Mouse (Mus musculus) liver, embryonic 13.5 days (tissue): ENCODE data around the gene Nox3. TPM values are rescaled to one million over a fixed set of nuclear protein-coding genes. Genes with fewer than 3 reads are reported as not detected.

Experiments
- ATAC-seq: fragments of 200-750 bp; cut with Nextera tagmentation; 2 replicates; pipeline ENCODE4 v1.8.0; 2017; ENCODE audit warnings: low read depth, mild to moderate bottlenecking, moderate number of reproducible peaks, moderate library complexity
- DNase-seq: peaks from one replicate; pipeline ENCODE4 v3.0.0; 2022
- H3K27ac ChIP-seq: fragments of 300-500 bp; sonication (generic); 2 replicates; pipeline ENCODE4 v1.5.1; 2015; ENCODE audit warnings: moderate library complexity, mild to moderate bottlenecking, inconsistent platforms
- H3K27me3 ChIP-seq: fragments of 300-500 bp; sonication (generic); 2 replicates; pipeline ENCODE4 v1.6.1; 2015; ENCODE audit warnings: mild to moderate bottlenecking, inconsistent platforms
- H3K36me3 ChIP-seq: fragments of 300-500 bp; sonication (generic); 2 replicates; pipeline ENCODE4 v1.6.1; 2015; ENCODE audit warnings: mild to moderate bottlenecking, inconsistent platforms
- H3K4me1 ChIP-seq: fragments of 300-500 bp; sonication (generic); replicated peaks from 2 replicates; pipeline ENCODE4 v1.6.1; 2015; ENCODE audit warnings: inconsistent platforms
- H3K4me2 ChIP-seq: fragments of 300-500 bp; sonication (generic); 2 replicates; pipeline ENCODE4 v1.6.1; 2015; ENCODE audit warnings: inconsistent platforms, mild to moderate bottlenecking, moderate library complexity
- H3K4me3 ChIP-seq: fragments of 300-500 bp; sonication (generic); replicated peaks from 2 replicates; pipeline ENCODE4 v1.5.1; 2015; ENCODE audit warnings: mild to moderate bottlenecking, inconsistent platforms
- H3K9ac ChIP-seq: fragments of 300-500 bp; sonication (generic); 2 replicates; pipeline ENCODE4 v1.6.1; 2015; ENCODE audit warnings: mild to moderate bottlenecking, inconsistent platforms
- H3K9me3 ChIP-seq: fragments of 300-500 bp; sonication (generic); replicated peaks from 2 replicates; pipeline ENCODE4 v1.6.1; 2016; ENCODE audit warnings: inconsistent platforms
- WGBS: fragments of 180-500 bp; shearing (Covaris S2); methylation state at CpG from one replicate; pipeline ENCODE4 v1.1.7; 2015; ENCODE audit not compliant: insufficient replicate concordance; 5-methylcytosine and 5-hydroxymethylcytosine counted together
- polyA plus RNA-seq: library from polyadenylated mRNA; unstranded; fragments of >200 nt; fragmentation: Nextera tagmentation; extraction: Ambion mirVana; gene quantifications from 2 replicates; pipeline ENCODE4 v1.2.1, GENCODE M21; 2015

Nox3 gene
- polyA plus RNA-seq, 1 experiment from 2014 or later, result not detected

DNA sequence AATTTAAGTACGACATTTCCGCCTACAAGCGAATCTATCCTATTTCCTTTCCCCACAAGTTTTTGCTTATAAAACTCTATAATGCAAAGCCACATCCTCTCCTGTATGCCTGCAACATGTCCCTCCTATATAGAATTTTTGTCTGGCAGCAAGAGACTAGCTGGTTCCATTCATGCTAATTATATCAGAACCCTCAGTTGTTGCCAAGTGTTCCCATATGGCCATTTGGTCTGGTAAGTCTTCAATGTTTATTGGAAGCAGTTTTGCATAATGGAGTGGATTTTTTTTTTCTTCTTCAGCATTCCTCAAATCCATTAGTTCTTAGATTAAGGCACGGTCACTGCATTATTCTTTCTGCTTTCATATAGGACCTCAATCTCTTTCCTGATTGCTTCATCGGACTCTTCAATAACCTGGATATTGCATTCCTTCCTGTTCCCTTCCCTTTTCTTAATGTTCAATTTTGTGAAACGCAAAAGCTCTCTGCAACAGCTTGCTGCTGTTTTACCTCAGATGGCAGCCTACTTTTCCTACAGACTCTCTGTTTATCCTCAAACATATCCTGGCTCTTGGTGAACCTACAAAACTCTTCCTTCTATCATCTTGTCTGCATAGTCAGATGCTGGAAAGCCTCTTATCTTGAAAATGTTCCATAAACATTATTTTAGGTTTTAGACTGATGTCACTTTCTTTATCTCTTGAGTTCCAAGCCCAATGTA, 92.9 kb downstream of the Nox3 start:
- no peak overlapping the region for H3K9ac ChIP-seq
- DNase-seq (no peak), ATAC-seq (no peak)
- no peak overlapping the region for H3K4me3 ChIP-seq
- H3K4me1 ChIP-seq, result no peaks in the 10 kb centered on the region
- H3K9me3 ChIP-seq, result no peaks in the 10 kb centered on the region
- H3K27me3 ChIP-seq, result no peaks in the 10 kb centered on the region
- H3K27ac ChIP-seq, result no peak overlapping the region
- H3K36me3 ChIP-seq, result no peaks in the 10 kb centered on the region
- no peak overlapping the region for H3K4me2 ChIP-seq
- 62% methylated on average over 6 of the region's 6 CpGs for WGBS

DNA sequence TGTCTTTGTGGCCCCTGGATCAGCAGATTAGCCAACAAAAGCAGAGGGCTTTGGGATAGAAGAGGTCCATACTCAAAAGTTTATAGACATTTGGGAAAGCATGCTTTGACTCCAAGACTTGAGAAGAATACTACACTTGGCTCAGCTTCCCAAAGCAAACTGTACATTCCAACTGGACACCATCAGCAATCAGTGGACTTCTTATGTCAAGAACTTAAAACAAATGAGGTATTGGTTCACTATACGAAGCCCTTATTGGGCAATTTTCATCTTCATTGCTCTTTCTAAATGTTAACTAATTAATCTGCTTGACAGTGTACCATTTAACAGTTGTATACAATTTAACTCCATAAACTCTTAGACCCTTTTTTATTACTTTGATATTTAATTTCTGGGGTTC, 97.7 kb downstream of the Nox3 start:
- Histone ChIP-seq H3K4me2 (no peak overlapping the region), H3K36me3 (no peaks in the 10 kb centered on the region), H3K27me3 (no peaks in the 10 kb centered on the region), H3K9ac (no peak overlapping the region), H3K27ac (no peak overlapping the region), H3K4me1 (no peaks in the 10 kb centered on the region), H3K4me3 (no peak overlapping the region), H3K9me3 (no peaks in the 10 kb centered on the region)
- 42% methylated on average over 1 of the region's 1 CpGs for WGBS
- DNase-seq (no peak), ATAC-seq (no peak)

DNA sequence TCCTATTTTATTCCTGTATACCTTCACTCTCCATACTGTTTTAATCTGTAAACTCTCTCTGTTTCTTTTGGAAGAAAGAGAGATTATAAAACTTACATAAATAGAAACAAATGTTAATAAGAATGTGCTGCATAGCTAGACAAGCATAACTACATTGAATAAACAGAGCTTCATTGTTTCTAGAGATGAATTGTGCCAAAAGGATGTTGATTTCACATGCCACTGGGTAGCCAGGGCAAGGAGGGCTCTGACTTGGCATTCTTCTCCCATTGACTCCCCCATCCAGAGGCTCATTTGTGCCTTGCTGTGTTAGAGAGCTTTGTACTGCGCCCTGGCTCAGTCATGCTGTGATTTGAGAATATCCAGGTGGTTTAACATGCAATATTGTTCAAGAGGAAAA, 98.2 kb downstream of the Nox3 start:
- WGBS, result 44% methylated on average over 1 of the region's 1 CpGs
- DNase-seq (no peak), ATAC-seq (no peak)
- Histone ChIP-seq H3K4me3 (no peak overlapping the region), H3K9me3 (no peaks in the 10 kb centered on the region), H3K9ac (no peak overlapping the region), H3K4me1 (no peaks in the 10 kb centered on the region), H3K27me3 (no peaks in the 10 kb centered on the region), H3K36me3 (no peaks in the 10 kb centered on the region), H3K27ac (no peak overlapping the region), H3K4me2 (no peak overlapping the region)

DNA sequence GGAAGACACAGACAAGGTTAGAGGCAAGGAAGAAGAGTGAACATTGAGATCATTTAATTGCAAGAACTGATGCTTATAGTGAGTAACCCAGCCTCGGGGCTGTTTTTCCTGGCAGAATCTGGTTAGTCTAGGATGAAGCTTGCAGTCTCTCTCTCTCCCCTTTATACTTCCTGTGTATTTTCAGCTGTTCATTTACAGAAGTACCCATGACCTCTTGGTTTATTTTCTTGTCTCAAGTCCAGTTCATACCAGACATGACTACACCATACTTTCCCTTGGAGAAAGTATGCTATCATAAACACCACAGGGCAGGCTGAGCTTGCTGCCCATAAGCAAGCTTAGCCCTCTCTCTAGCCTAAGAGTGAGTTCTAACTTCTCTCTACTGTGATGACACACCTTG, 98.9 kb downstream of the Nox3 start:
- no peaks in the 10 kb centered on the region for H3K9me3 ChIP-seq
- no peak for ATAC-seq
- H3K4me1 ChIP-seq, result no peaks in the 10 kb centered on the region
- no peak overlapping the region for H3K27ac ChIP-seq
- H3K4me3 ChIP-seq, result no peak overlapping the region
- no peaks in the 10 kb centered on the region for H3K27me3 ChIP-seq
- DNase-seq, result no peak
- H3K36me3 ChIP-seq, result no peaks in the 10 kb centered on the region
- 56% methylated on average over 1 of the region's 1 CpGs for WGBS
- H3K9ac ChIP-seq, result no peak overlapping the region
- no peak overlapping the region for H3K4me2 ChIP-seq

Other genes starting within 250 kb of the Nox3 start
- gene Cldn20, start 163.7 kb downstream of the Nox3 start, polyA plus RNA-seq, result 0.17 TPM in 1 of 2 replicates, not detected in the other
- gene Tfb1m, start 138.5 kb downstream of the Nox3 start, polyA plus RNA-seq, result 14.1 and 15.1 TPM in 2 replicates